Mouse (Mus musculus) megakaryocyte progenitor cell, adult 5-6 weeks (primary cell): ENCODE results near the gene Bmpr1a. TPM values are rescaled to one million over a fixed set of nuclear protein-coding genes. Genes with fewer than 3 reads are reported as not detected.

Experiments used
- ATAC-seq: replicated peaks from 2 replicates; pipeline ENCODE4 v1.8.0; 2016; ENCODE audit warnings: mild to moderate bottlenecking, moderate TSS enrichment, inconsistent platforms; ENCODE audit not compliant: poor library complexity
- total RNA-seq, 2 experiments: library from RNA; stranded (forward) in 1 of 2; stranded (reverse) in 1 of 2; fragments of 157-497, 149-512 nt in 1 of 2; fragments of 200-1000 nt in 1 of 2; gene quantifications; 2 replicates each; pipeline versions ENCODE4 v1.2.3 to v1.2.4; 2015 to 2017

The Bmpr1a gene
- total RNA-seq, 2 experiments from 2014 or later: 0.25 to 0.39 TPM

DNA sequence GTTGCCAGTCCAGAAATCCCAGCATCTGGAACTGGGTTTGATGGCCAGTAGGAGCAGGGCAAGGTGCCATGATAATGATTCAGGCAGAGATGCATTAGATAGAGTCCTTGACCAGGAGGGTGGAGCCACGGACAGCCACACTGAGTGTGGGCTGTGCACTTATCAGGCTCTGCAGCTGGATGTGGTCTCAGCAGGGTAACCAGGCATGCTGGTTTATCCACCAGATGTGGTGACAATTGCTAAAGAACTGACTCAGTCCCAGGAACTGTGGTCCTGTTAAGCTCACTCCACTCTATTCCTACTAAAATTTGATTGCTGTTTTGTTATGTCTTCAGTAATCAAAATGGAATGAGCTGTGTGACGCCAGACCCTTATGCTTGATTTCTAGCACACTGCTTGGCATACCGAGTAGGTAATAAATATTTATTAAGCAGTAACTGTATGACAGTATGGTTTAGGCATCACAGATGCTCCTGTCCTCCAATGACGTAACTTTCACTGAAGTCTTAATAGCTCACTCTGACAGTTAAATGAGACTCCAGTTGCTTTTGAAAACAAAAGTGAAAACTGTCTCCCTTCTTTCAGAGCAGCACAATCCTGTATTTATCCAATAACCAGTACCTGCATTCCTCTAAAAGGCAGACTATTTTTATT lies 5.2 kb upstream of the Bmpr1a start:
- ATAC-seq: peak; percentile 71

DNA sequence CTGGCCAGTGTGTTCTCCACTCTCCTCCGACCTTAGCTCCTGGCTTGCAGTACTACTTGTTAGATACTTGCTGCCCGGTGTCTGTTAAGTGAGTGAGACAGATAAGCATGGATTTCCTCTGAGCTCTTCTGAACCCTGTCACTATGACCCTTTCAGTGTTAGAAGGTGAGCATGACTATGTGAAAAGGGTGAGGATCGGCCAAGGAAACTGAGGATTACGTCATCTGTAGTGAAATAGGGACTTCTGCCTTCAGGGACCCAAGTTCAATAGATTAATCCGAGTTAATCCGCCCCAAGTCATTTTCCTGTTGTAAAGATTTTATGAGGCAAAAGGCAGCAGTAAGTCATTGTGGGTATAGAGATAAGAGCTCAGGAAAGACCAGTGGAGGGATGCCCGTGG lies 2.2 kb upstream of the Bmpr1a start:
- ATAC-seq: no peak

DNA sequence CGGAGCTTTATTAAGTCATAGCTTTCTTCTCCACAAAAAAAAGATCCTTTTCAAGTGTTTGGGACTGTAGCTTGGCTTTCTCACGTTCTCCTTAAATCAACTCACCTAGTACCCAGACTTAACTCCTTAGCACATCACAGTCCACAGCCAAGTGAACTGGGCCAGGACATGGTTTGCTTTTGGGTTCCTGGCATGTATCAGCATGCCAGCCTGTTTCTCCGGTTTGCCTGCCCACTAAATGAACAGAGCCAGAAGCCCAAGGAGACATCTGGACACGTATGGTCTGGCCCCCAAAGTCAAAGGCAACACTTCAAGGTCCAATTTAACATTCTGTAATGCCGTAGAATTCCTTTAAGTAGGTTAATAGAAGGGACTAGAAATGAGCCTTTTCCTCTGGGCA lies 1.2 kb upstream of the Bmpr1a start:
- no peak for ATAC-seq

DNA sequence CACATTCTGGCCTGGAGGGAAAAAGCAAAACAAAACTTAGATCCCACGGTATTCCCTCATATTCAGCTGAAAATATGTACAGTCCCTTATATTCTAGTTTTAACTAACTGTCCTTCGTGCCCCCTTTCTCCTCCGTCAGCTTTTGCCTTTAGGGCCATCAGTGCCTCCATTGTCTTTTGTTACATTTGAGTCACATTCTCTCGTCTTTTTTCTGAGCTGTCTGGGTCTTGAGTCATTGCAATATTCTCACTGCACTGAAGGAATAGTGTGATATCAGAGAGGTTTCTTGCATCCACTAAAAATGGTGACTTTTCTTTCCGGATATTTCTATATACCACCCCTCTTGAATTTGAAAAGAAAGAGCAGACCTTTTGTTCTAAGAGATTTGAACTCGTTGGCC lies 618 bp upstream of the Bmpr1a start:
- no peak for ATAC-seq

DNA sequence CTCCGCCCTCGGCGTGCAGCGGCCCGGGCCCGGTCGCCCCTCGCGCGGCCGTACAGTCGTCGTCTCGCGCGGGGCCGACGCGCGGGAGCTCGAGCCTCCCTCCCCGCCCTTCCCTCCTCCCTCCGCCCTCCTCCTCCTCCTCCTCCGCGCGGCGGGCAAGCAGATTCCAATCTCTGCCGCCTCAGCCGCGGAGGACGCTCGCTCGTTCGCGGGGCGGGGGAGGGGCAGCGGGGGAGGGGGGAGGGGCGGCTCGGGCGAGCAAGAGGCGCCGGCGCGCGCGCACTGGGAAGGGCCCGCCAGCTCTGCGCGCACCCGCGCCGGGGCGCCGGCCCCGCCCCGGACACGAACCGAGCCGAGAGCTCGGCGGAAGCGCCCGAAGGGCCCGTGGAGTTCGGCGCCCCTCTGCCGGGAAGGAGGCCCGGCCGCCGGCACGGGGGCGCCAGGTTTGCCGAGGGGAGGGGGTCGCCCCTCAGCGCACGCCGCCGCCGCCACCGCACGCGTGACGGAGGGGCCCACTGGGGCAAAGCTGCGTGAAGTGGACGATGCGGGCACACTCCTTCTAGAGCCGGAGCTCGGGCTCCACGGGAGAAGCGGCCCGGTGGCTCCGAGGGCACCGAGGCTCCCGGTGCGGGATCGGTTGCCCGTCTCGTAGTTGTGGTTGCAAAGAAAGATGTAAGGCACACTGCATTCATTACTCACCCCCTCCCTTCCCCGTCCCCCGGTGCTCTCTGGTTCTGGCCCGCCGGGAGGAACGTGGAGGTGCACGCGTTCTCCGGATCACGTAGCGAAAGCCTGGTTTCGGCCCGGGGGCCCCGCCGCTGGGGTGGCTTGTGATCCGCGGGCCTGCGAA lies 441 bp downstream of the Bmpr1a start:
- ATAC-seq: peak; percentile 57

DNA sequence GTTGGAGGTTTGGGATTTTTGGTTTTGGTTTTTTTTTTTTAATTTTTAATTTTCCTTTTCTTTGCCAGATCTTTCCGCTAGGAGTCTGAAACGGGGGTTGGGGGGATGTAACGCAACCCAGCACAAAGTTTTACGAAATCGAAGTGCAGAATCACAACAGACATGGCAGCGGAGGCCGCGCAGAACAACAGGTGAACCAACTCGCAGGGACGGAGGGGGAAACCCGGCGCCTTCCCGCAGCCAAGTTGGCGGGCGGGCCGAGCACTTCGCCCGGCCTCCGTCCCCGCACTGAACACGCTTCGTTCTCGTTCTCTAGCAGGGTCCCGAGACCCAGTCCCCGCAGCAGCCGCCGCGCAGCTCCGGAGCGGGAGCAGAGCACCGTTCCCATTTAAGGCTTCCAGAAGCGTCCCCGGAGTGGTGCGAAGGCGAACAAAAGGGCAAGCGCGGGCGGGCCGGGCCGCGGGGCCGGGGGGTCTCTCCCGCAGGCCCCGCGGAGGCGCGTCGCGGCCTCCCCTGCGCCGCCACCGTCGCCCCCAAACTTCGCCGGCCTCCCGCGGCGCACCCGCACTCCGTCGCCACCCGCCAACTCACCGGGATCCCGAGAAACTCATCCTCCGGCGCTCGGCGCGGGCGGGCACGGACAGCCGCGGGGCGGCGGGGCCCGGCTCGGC lies 1.2 kb downstream of the Bmpr1a start:
- no peak; the same call in 1 of the 2 replicates for ATAC-seq

DNA sequence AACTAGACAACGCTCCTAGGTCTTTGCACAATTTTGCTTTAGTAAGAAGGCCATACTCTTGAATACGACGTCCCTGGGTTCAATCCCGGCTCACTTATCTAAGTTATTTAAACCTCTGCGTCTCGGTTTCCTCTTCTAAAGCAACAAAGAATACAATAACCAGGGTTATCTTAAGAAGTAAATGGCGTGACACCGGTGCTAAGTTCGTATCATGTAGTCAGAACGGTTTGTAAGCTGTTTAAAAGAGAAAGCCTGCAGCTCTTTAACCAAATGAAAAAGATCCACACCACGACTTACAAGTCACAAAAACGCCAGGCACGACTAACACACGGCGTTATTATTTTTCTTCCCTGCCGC lies 1.7 kb downstream of the Bmpr1a start:
- ATAC-seq: no peak

DNA sequence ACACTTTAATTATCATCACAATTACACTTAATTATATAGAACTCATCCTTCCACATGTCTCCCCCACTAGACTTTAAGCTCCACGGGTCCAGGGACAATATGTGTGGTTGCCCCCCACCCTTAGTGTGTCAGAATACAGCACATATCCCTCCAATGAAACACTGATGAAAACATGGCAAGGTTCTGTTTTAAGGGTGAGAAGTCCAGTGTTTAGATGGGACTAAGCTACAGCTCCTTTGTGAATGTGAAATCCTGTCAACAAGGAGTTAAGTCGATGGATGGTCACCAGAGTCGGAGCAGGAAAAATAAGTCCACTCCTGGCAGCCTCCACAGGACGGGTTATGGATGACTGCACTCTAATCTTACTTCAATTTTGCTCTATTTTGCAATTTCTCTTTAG lies 2.8 kb downstream of the Bmpr1a start:
- ATAC-seq: no peak

DNA sequence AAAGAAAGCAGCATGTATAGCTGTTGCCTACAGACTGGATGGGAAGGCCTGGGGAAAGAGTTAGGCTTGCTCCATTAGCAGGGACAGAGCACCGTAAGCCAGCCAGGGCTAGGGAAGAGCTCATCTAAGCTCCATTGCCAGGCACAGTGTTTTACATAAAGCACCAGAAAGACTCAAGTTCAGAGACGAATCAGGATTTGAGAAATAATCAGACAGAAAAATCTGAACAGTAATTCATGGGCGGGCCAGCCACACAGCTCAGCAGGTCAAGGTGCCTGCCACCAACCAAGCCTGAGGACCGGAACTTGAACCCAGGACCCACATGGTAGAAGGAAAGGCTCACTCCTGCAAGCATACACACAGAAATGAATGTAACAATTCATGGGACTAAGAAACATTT lies 3.5 kb downstream of the Bmpr1a start:
- ATAC-seq: no peak

DNA sequence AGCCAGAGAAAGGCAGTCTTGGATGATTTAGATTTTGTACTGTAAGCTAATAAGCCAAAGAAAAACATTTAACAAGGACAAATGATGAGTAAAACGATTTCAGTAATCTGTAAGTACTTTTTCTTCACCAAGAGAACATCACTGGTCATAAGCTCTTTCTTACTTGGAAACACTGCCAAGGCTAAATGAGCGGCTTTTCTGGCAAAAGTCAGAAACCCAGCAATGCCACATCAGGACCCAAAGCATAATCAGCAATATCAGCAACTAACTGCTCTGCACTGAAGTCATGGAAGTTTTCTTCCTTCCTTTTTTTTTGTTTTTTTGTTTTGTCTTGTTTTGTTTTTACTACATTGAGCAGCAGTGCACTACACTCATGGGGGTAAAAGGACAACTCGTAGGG lies 5.8 kb downstream of the Bmpr1a start:
- no peak for ATAC-seq

DNA sequence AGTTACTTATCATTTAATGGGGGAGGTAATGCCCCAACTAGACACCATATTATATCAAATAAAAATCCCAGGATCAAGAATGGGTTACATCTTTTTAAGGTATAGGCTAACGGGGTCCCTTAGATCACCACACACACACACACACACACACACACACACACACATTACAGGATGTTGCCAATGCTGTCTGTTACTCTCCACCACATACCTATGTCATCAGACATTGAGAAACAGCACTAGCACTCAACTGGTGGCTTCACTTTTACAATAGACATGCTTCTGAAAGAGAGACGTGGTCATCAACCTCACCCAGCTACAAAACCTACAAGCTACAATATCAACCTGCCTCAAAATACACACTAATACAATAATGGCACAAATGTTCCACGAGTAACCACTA lies 9.5 kb downstream of the Bmpr1a start:
- ATAC-seq: peak; percentile 83

DNA sequence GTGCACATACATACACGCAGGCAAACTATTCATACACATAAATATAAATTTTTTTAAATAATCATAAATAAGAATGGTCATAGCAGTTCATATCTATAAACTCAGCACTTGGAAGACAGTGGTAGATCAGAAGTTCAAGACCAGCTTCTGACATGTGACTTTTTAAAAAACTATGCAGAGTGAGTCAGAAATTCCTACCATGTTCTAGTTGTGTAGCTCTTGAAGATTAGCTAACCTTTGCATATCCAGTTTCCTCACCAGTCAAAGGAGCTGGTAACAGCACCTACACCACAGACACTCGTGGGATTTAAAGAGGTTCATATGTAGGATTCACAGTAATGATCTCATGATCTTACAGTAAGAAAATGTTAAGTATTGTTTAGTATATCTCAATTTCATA lies 10.5 kb downstream of the Bmpr1a start:
- no peak for ATAC-seq

DNA sequence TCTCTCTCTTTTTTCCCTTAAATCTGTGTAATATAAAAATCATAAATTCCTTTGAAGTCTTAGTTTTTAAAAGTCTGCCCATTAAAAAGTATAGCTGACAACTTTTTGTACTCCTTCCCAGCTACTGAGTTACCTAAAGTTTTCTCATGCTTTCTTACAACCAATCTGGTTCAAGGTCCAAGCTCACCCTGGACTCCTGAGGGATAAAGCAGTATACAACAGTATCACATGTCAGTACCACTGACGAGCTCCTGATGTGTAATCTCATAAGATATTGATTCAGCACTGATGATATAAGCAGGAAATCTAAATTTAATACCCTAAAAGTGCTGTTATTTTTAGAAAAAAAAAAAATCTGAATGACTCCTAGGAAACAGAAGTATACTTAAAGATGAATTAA lies 12.2 kb downstream of the Bmpr1a start:
- no peak for ATAC-seq

DNA sequence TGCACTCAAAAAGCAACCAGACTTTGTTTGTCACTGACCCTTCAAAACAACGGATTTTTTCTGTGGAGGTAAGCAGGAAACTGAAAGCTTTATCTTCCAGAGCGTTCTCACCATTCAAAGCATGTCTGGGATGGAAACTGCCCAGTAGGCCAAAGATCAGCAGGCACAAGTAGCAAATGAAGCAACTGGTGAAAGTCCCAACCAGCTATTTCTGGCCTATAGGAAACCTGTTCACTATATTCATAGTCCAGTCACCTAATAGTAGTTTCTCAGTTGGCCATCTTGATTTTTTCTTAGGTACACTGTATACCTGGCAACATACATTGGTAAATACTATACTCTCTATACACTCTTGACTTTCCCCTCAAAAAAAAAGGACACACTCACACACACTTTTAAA lies 13.2 kb downstream of the Bmpr1a start:
- no peak for ATAC-seq

DNA sequence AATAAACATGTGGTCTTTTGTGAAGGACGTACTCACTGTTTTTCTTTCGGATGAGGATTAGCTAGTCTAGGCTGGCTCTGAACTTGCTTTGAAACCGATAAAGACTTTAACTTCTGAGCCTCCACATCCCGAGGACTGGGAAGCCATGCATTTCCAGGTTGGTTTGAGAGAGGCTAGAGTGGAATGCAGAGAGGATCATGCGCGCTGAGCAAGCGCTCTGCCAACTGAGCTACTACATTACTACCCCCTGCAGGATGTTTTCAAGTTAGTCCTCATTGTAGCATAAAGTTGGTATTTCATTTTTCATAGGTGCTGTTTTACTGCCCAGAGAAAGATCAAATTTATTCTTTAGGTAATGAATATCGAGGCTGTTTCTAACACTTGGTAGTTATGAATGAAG lies 17.0 kb downstream of the Bmpr1a start:
- no peak for ATAC-seq

DNA sequence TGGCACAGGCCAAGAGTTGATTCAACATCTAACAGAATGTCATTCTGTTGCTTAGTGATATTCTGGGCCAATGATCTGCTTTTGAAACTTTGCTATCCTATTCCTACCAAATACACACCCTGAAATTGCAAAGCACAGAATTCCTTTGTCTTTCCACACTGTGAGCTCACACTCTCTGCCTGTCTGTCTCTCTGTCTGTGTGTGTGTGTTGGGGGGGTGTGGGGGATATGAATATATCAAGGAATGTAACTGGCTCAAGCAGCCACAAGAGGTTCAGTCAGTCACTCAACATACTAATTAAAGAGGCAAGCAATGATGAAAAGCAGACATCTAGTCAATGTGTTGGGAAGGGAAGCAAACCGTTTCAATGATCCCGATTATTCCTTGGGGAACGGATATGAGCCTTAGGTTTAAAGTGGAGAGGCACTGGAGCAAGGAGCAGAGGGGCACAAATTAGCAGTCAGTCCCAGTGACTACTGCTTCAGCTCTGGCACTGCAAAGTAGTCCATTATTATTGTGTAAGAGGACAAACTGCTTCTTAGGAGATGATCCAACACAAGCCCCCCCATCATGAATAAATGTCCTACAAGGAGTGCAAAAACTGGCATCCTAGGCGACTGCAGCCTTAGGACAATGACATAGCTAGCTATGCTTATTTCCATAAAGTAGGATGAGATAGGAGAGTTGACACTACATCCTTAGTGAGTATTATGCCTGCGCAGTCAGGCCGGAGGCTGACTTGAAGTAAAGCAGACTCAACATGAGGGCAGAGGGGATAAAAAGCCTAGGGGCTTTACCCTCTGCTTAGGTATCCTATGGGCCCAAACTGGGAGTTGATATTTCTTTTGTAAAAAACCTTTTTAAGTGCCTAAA lies 19.4 kb downstream of the Bmpr1a start:
- ATAC-seq: no peak

DNA sequence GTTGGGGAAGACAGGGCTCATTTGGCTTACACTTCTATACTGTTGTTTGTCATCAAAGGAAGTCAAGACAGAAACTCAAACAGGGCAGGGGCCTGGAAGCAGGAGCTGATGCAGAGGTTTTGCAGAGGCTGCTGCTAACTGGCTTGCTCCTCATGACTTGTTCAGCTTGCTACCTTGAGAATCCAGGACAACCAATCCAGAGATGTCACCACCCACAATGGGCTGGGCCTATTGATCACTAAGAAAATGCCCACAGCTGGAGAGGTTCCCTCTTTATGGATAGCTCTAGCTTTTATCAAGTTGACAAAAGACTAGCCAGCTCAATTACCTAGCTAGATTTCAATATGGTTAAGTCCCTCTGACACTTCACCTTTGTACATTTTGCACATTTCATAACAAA lies 31.6 kb downstream of the Bmpr1a start:
- no peak for ATAC-seq

DNA sequence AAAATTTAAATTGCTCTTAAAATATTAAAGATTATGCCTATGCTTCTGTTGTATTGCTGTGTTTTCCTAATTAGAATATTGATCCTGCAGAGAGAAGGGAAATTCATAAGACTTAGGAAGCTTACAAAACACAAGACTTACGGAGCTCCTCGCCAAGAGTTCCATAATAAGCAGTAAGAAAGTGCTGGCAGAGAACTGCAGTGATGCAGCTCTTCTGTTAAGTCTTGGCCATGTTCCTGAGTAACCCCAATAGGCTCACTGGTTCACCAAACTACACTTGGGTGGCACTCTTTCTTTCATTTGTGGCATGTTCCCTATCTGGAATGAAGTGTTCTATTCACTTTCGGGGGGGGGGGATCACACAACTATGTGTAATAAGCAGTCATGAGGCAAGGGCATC lies 36.9 kb downstream of the Bmpr1a start:
- ATAC-seq: no peak

DNA sequence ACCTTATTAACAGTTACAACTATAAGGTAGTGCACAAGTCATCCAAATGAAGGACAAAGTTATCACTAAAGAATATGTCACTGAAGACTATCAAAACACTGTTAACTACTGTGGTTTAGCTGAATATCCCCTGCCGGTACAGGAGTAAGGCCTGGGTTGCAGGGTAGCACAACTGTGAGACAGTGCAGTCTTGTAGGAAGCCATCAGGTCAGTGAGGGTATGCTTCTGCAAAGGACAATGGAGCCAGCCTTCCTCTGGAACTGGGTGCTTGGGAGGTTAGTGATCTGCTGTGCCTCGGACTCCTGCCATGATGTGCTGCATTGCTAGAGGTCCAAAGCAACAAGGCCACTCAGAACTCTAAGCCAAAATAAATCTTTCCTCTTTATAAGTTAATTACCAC lies 43.8 kb downstream of the Bmpr1a start:
- ATAC-seq: no peak

DNA sequence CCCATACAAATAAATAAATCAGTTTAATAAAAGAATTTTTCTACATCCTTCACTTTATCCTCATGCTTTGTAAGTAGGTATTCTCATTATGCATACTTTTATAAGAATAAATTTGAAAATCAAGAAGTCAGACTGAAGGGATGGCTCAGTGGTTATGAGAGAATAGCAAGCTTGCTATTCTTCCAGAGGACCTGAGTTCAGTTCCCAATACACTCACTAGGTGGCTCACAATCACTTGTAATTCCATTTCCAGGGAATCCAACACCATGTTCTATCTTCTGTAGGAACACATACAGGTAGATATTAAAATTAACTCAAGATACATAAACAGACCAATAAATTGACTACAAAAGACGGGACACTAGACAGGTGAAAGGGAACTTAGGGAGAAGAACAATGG lies 44.3 kb downstream of the Bmpr1a start:
- 0 out of 2 replicates have a peak, but pooled peaks have one; percentile 37 for ATAC-seq

DNA sequence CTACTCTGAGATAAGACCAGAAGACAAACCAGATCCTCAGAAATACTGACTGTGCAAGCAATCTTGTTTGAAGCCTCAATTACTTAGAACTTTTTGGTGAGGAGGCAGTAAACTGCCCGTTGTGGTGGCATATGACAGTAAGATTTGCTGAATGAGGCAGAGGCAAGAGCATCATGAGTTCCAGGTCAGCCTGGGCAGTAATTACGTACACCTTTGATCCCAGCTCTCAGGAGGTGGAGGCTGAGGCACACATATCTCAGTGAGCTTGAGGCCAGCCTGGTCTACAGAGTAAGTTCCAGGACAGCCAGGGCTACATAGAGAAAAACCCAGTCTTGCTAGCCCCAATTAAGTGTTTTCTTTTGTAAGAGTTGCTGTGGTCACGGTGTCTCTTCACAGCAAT lies 48.9 kb downstream of the Bmpr1a start:
- ATAC-seq: no peak
